Mouse (Mus musculus) myocyte (in vitro differentiated cells): ENCODE measurements around the gene Dock11.

Experiments
- MAX ChIP-seq: IDR thresholded peaks from one replicate; pipeline ENCODE4 v1.6.1; 2011; ENCODE audit warnings: low read depth, mild to moderate bottlenecking, control low read depth
- MYOD1 ChIP-seq, 3 experiments: IDR thresholded peaks; one replicate each; pipeline ENCODE4 v1.6.1; 2011; ENCODE audit warnings: control low read depth in 2 of 3, low read depth in 2 of 3, mild to moderate bottlenecking in 2 of 3, moderate library complexity in 1 of 3; ENCODE audit not compliant: insufficient read length in 2 of 3, control insufficient read depth in 1 of 3
- MYOG ChIP-seq, 3 experiments: IDR thresholded peaks; one replicate each; pipeline ENCODE4 v1.6.1; 2011; ENCODE audit warnings: control low read depth in 2 of 3, low read depth in 2 of 3, mild to moderate bottlenecking in 2 of 3; ENCODE audit not compliant: insufficient read length in 2 of 3, control insufficient read depth in 1 of 3, insufficient read depth in 1 of 3
- POLR2A ChIP-seq: IDR thresholded peaks from one replicate; pipeline ENCODE4 v1.6.1; 2011; ENCODE audit warnings: low read depth, mild to moderate bottlenecking, control low read depth, moderate library complexity; ENCODE audit not compliant: insufficient read length
- POLR2AphosphoS2 ChIP-seq: IDR thresholded peaks from one replicate; pipeline ENCODE4 v1.6.1; 2011; ENCODE audit warnings: low read depth, control low read depth; ENCODE audit not compliant: insufficient read length
- USF1 ChIP-seq: IDR thresholded peaks from one replicate; pipeline ENCODE4 v1.6.1; 2011; ENCODE audit warnings: low read depth, mild to moderate bottlenecking, control low read depth, moderate library complexity

DNA sequence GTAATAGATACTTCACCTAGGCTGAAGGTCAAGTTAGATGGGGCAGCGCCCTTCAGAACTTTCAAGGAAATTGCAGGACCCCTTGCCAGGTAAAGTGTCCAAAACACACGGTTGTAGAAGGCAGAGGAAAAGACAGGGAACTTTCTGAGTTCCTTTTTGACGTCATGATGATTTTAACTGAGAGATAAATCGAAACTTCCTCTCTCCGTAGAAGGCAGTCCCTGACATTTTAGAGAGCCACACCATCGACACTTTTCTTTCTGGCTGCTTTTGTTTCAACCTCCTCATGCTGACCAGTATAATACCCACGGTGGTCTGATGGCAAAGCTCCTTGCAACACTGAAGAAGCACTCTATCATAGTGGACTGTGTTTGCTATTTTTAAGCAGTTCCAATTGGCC lies 15.7 kb downstream of the Dock11 start:
- no peak for TF ChIP-seq POLR2A
- TF ChIP-seq USF1 = no peak
- TF ChIP-seq MYOD1 (IDR thresholded peaks at IDR 0.05; ENCODE audit: control insufficient read depth in 1 of 3, insufficient read length in 2 of 3, low read depth in 2 of 3) = no peak
- no peak for TF ChIP-seq MAX
- no peak for TF ChIP-seq POLR2AphosphoS2
- TF ChIP-seq MYOG (IDR thresholded peaks at IDR 0.05; ENCODE audit: control insufficient read depth in 1 of 3, insufficient read depth in 1 of 3, insufficient read length in 2 of 3, low read depth in 2 of 3) = no peak
